Mouse (Mus musculus) hindbrain, embryonic 15.5 days (tissue): Measurements from ENCODE around the gene Naa16. TPM values are rescaled to one million over a fixed set of nuclear protein-coding genes. Genes with fewer than 3 reads are reported as not detected.

Source experiments
- ATAC-seq: fragments of 200-750 bp; cut with Nextera tagmentation; 2 replicates; pipeline ENCODE4 v1.8.0; 2017; ENCODE audit warnings: low read depth, moderate number of reproducible peaks, moderate TSS enrichment; ENCODE audit not compliant: low FRiP score
- H3K27ac ChIP-seq: fragments of 300-500 bp; sonication (generic); replicated peaks from 2 replicates; pipeline ENCODE4 v1.5.1; 2015; ENCODE audit warnings: mild to moderate bottlenecking, inconsistent platforms
- H3K27me3 ChIP-seq: fragments of 300-500 bp; sonication (generic); 2 replicates; pipeline ENCODE4 v1.6.1; 2015; ENCODE audit warnings: control low read depth, inconsistent platforms
- H3K36me3 ChIP-seq: fragments of 300-500 bp; sonication (generic); 2 replicates; pipeline ENCODE4 v1.6.1; 2015; ENCODE audit warnings: control low read depth, inconsistent platforms
- H3K4me1 ChIP-seq: fragments of 300-500 bp; sonication (generic); replicated peaks from 2 replicates; pipeline ENCODE4 v1.6.1; 2015; ENCODE audit warnings: control low read depth, inconsistent platforms
- H3K4me2 ChIP-seq: fragments of 300-500 bp; sonication (generic); 2 replicates; pipeline ENCODE4 v1.6.1; 2015; ENCODE audit warnings: moderate library complexity, mild to moderate bottlenecking, inconsistent platforms
- H3K4me3 ChIP-seq: fragments of 300-500 bp; sonication (generic); 2 replicates; pipeline ENCODE4 v1.5.1; 2015; ENCODE audit warnings: mild to moderate bottlenecking, inconsistent platforms
- H3K9ac ChIP-seq: fragments of 300-500 bp; sonication (generic); 2 replicates; pipeline ENCODE4 v1.6.1; 2015; ENCODE audit warnings: inconsistent platforms
- H3K9me3 ChIP-seq: fragments of 300-500 bp; sonication (generic); 2 replicates; pipeline ENCODE4 v1.6.1; 2016; ENCODE audit warnings: control low read depth, inconsistent platforms
- WGBS: fragments of 180-500 bp; shearing (Covaris S2); methylation state at CpG from one replicate; pipeline ENCODE4 v1.1.7; 2015; 5-methylcytosine and 5-hydroxymethylcytosine counted together
- polyA plus RNA-seq: library from polyadenylated mRNA; unstranded; fragments of >200 nt; fragmentation: Nextera tagmentation; extraction: Ambion mirVana; gene quantifications from 2 replicates; pipeline ENCODE4 v1.2.1, GENCODE M21; 2015

Naa16 gene
- polyA plus RNA-seq, 1 experiment from 2014 or later, result 21.4 TPM

GRCm38 (mm10) chr14:79281894-79282553 lies 108.6 kb downstream of the Naa16 start:
- H3K27ac ChIP-seq, result no peak overlapping the region
- no peaks in the 10 kb centered on the region for H3K9me3 ChIP-seq
- no peaks in the 10 kb centered on the region for H3K27me3 ChIP-seq
- no peak overlapping the region for H3K9ac ChIP-seq
- H3K4me2 ChIP-seq, result no peak overlapping the region
- no peak overlapping the region for H3K4me3 ChIP-seq
- WGBS, result 91% methylated on average over 9 of the region's 9 CpGs
- ATAC-seq, result no peak
- no peaks in the 10 kb centered on the region for H3K36me3 ChIP-seq
- no peaks in the 10 kb centered on the region for H3K4me1 ChIP-seq

GRCm38 (mm10) chr14:79280456-79280855 lies 110.1 kb downstream of the Naa16 start:
- Histone ChIP-seq H3K4me1 (0 out of 2 replicates have a peak, but pooled peaks cover 6% of the 10 kb centered on the region), H3K4me2 (no peak overlapping the region), H3K27ac (no peak overlapping the region), H3K9me3 (no peaks in the 10 kb centered on the region), H3K27me3 (no peaks in the 10 kb centered on the region), H3K36me3 (no peaks in the 10 kb centered on the region), H3K4me3 (no peak overlapping the region), H3K9ac (no peak overlapping the region)
- WGBS, result 94% methylated on average over 9 of the region's 9 CpGs
- no peak for ATAC-seq

DNA sequence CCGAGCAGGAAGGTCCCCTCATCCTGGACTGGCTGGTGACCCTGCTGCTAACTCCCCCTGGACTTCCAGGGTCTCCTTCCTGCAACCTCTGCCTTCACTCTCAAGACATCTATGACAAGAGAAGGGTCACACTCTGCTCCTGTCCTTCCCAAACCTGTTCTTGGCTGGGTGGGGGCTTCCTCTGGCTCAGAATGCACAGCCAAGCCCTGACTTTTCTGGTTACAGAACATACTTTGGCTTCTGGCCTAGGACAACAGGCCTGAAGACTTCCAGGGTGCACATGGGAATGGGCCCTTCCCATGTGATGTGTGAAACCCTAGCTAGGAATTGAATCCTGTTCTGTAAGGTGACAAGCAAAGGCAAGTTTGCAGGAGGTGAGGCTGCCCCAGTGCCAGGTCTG lies 111.1 kb downstream of the Naa16 start:
- H3K27me3 ChIP-seq, result no peaks in the 10 kb centered on the region
- no peak overlapping the region for H3K27ac ChIP-seq
- no peak overlapping the region for H3K4me2 ChIP-seq
- ATAC-seq, result no peak
- no peaks in the 10 kb centered on the region for H3K9me3 ChIP-seq
- no peaks in the 10 kb centered on the region for H3K36me3 ChIP-seq
- 76% methylated on average over 1 of the region's 1 CpGs for WGBS
- H3K9ac ChIP-seq, result no peak overlapping the region
- H3K4me1 ChIP-seq, result 0 out of 2 replicates have a peak, but pooled peaks cover 6% of the 10 kb centered on the region
- no peak overlapping the region for H3K4me3 ChIP-seq

DNA sequence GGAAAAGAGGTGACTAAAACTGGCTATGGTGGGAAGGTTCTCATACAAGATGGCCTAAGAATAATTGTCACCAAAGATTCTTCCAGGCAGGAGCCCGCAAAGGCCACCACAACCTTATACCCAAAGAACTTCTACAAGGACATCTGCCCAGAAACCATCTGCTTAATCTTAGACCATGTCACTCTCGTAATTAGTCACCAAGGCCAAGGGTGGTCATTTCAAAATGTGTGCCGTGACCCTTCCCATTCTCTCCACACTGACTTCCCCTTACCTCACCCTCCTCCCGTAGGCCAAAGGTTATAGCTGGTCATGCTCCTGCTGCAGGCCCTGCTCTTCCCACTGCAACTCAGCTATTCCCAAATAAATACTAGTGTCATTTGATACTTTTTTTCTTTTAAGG lies 111.7 kb downstream of the Naa16 start:
- no peaks in the 10 kb centered on the region for H3K27me3 ChIP-seq
- no peak for ATAC-seq
- H3K4me1 ChIP-seq, result peaks cover 6% of the 10 kb centered on the region; the same call in 1 of the 2 replicates
- 89% methylated on average over 4 of the region's 4 CpGs for WGBS
- no peaks in the 10 kb centered on the region for H3K9me3 ChIP-seq
- no peak overlapping the region for H3K4me2 ChIP-seq
- H3K36me3 ChIP-seq, result no peaks in the 10 kb centered on the region
- no peak overlapping the region for H3K9ac ChIP-seq
- H3K27ac ChIP-seq, result no peak overlapping the region
- H3K4me3 ChIP-seq, result no peak overlapping the region

GRCm38 (mm10) chr14:79277922-79278321 lies 112.7 kb downstream of the Naa16 start:
- Histone ChIP-seq H3K9me3 (no peaks in the 10 kb centered on the region), H3K4me1 (peaks cover 10% of the 10 kb centered on the region; the same call in 1 of the 2 replicates), H3K27me3 (no peaks in the 10 kb centered on the region), H3K36me3 (no peaks in the 10 kb centered on the region), H3K4me2 (no peak overlapping the region), H3K4me3 (no peak overlapping the region), H3K9ac (no peak overlapping the region), H3K27ac (no peak overlapping the region)
- ATAC-seq, result no peak
- 50% methylated on average over 7 of the region's 7 CpGs for WGBS

GRCm38 (mm10) chr14:79275870-79276395 lies 114.6 kb downstream of the Naa16 start:
- no peak for ATAC-seq
- no peak overlapping the region for H3K9ac ChIP-seq
- H3K4me2 ChIP-seq, result no peak overlapping the region
- no peak overlapping the region for H3K4me3 ChIP-seq
- no peaks in the 10 kb centered on the region for H3K27me3 ChIP-seq
- H3K36me3 ChIP-seq, result no peaks in the 10 kb centered on the region
- 76% methylated on average over 8 of the region's 8 CpGs for WGBS
- no peaks in the 10 kb centered on the region for H3K9me3 ChIP-seq
- H3K4me1 ChIP-seq, result peaks cover 10% of the 10 kb centered on the region; the same call in 1 of the 2 replicates
- no peak overlapping the region for H3K27ac ChIP-seq

GRCm38 (mm10) chr14:79275441-79275840 lies 115.1 kb downstream of the Naa16 start:
- H3K36me3 ChIP-seq, result no peaks in the 10 kb centered on the region
- no peak overlapping the region for H3K4me2 ChIP-seq
- WGBS, result 44% methylated on average over 3 of the region's 3 CpGs
- no peaks in the 10 kb centered on the region for H3K9me3 ChIP-seq
- H3K27ac ChIP-seq, result no peak overlapping the region
- no peak overlapping the region for H3K9ac ChIP-seq
- no peak overlapping the region for H3K4me3 ChIP-seq
- ATAC-seq, result no peak
- no peaks in the 10 kb centered on the region for H3K27me3 ChIP-seq
- H3K4me1 ChIP-seq, result peaks cover 10% of the 10 kb centered on the region; the same call in 1 of the 2 replicates

Other genes starting within 250 kb of the Naa16 start
- not detected in 2 replicates for gene Zfp957, start 143.4 kb downstream of the Naa16 start, polyA plus RNA-seq
- 40.4 and 41.1 TPM in 2 replicates for gene Rgcc, start 89.1 kb downstream of the Naa16 start, polyA plus RNA-seq
- gene Mtrf1, start 7.0 kb upstream of the Naa16 start, polyA plus RNA-seq, result 10.9 and 11.1 TPM in 2 replicates
- 18.2 and 18.8 TPM in 2 replicates for gene Kbtbd7, start 35.7 kb upstream of the Naa16 start, polyA plus RNA-seq
- gene Kbtbd6, start 61.1 kb upstream of the Naa16 start, polyA plus RNA-seq, result 2.0 and 2.8 TPM in 2 replicates
- gene Elf1, start 90.4 kb upstream of the Naa16 start, polyA plus RNA-seq, result 2.9 and 3.8 TPM in 2 replicates
- gene Wbp4, start 90.7 kb upstream of the Naa16 start, polyA plus RNA-seq, result 40.1 and 43.1 TPM in 2 replicates
- 100 and 105 TPM in 2 replicates for gene Sugt1, start 196.9 kb upstream of the Naa16 start, polyA plus RNA-seq